Comparison of ENCODE assay signal across 11 mouse cellular contexts in genomic region chr7:129652901-129653460, GRCm38 (mm10).
DNase-seq lines count a peak whose midpoint lies in the region; ATAC-seq lines count a peak whose summit lies in the region.
"Had no signal": no experiment of that assay in that cellular context is flagged by ENCODE, and none has a peak within 500 bp of the region (broad histone marks: within the 10 kb centered on the region; RNA-seq: fewer than 3 reads in every experiment).

No protein-coding gene starts in this region.

- ATAC-seq in forebrain, embryonic 15.5 days (replicated peaks), result no peak
- no peak for ATAC-seq in forebrain, embryonic 16.5 days
- no peak for ATAC-seq in limb, embryonic 12.5 days (ENCODE audit: insufficient number of reproducible peaks, insufficient read depth, low FRiP score, low TSS enrichment, low read depth)
- no peak for ATAC-seq in limb, embryonic 15.5 days (ENCODE audit: insufficient number of reproducible peaks, low FRiP score, low TSS enrichment, low read depth)
- no peak for ATAC-seq in intestine, embryonic 15.5 days
- ATAC-seq: CD4-positive, CD25-positive, alpha-beta regulatory T cell, adult 4 months had no signal

- no peak overlapping the region for H3K4me3 ChIP-seq in forebrain, embryonic 15.5 days
- no peak overlapping the region for H3K4me3 ChIP-seq in forebrain, embryonic 16.5 days (replicated peaks; ENCODE audit: low read length)
- no peak overlapping the region for H3K4me3 ChIP-seq in limb, embryonic 12.5 days (replicated peaks)
- no peak overlapping the region for H3K4me3 ChIP-seq in limb, embryonic 10.5 days
- H3K4me3 ChIP-seq in limb, embryonic 15.5 days, result no peak overlapping the region
- no peak overlapping the region for H3K4me3 ChIP-seq in intestine, embryonic 15.5 days (replicated peaks)
- H3K4me3 ChIP-seq: hindbrain, embryonic 10.5 days; midbrain, embryonic 13.5 days had no signal

- no peaks in the 10 kb centered on the region for H3K9me3 ChIP-seq in forebrain, embryonic 15.5 days
- no peaks in the 10 kb centered on the region for H3K9me3 ChIP-seq in forebrain, embryonic 16.5 days (ENCODE audit: control insufficient read depth, low read length)
- no peaks in the 10 kb centered on the region for H3K9me3 ChIP-seq in limb, embryonic 12.5 days
- no peaks in the 10 kb centered on the region for H3K9me3 ChIP-seq in limb, embryonic 10.5 days (replicated peaks)
- no peaks in the 10 kb centered on the region for H3K9me3 ChIP-seq in limb, embryonic 15.5 days
- H3K9me3 ChIP-seq in intestine, embryonic 15.5 days, result no peaks in the 10 kb centered on the region
- H3K9me3 ChIP-seq: hindbrain, embryonic 10.5 days; midbrain, embryonic 13.5 days had no signal

- H3K4me1 ChIP-seq in forebrain, embryonic 15.5 days, result peaks cover 55% of the 10 kb centered on the region
- H3K4me1 ChIP-seq in forebrain, embryonic 16.5 days (replicated peaks; ENCODE audit: control insufficient read depth, insufficient read depth, low read length), result peaks cover 54% of the 10 kb centered on the region
- H3K4me1 ChIP-seq in limb, embryonic 12.5 days (replicated peaks), result peaks cover 51% of the 10 kb centered on the region
- H3K4me1 ChIP-seq in limb, embryonic 10.5 days, result peaks cover 41% of the 10 kb centered on the region
- H3K4me1 ChIP-seq in limb, embryonic 15.5 days, result peaks cover 45% of the 10 kb centered on the region
- H3K4me1 ChIP-seq in intestine, embryonic 15.5 days (replicated peaks), result peaks cover 8% of the 10 kb centered on the region

- H3K36me3 ChIP-seq in forebrain, embryonic 15.5 days, result no peaks in the 10 kb centered on the region
- H3K36me3 ChIP-seq in forebrain, embryonic 16.5 days (ENCODE audit: control insufficient read depth, insufficient read depth), result no peaks in the 10 kb centered on the region
- H3K36me3 ChIP-seq in limb, embryonic 12.5 days, result no peaks in the 10 kb centered on the region
- H3K36me3 ChIP-seq in limb, embryonic 10.5 days, result no peaks in the 10 kb centered on the region
- no peaks in the 10 kb centered on the region for H3K36me3 ChIP-seq in limb, embryonic 15.5 days
- H3K36me3 ChIP-seq in intestine, embryonic 15.5 days, result no peaks in the 10 kb centered on the region
- H3K36me3 ChIP-seq: hindbrain, embryonic 10.5 days; midbrain, embryonic 13.5 days had no signal

- H3K27ac ChIP-seq in forebrain, embryonic 15.5 days (replicated peaks), result 0 out of 2 replicates have a peak overlapping the region, but pooled peaks have one; percentile 21
- no peak overlapping the region for H3K27ac ChIP-seq in forebrain, embryonic 16.5 days (ENCODE audit: low read length)
- H3K27ac ChIP-seq in limb, embryonic 12.5 days, result no peak overlapping the region
- H3K27ac ChIP-seq in limb, embryonic 10.5 days, result no peak overlapping the region
- peak overlapping the region; percentile 38; the same call in 1 of the 2 replicates for H3K27ac ChIP-seq in limb, embryonic 15.5 days
- H3K27ac ChIP-seq in intestine, embryonic 15.5 days, result no peak overlapping the region
- H3K27ac ChIP-seq: hindbrain, embryonic 10.5 days; midbrain, embryonic 13.5 days had no signal

- H3K27me3 ChIP-seq in forebrain, embryonic 15.5 days, result no peaks in the 10 kb centered on the region
- no peaks in the 10 kb centered on the region; the same call in 1 of the 2 replicates for H3K27me3 ChIP-seq in forebrain, embryonic 16.5 days (replicated peaks; ENCODE audit: control insufficient read depth, insufficient read depth, low read length)
- peaks cover 47% of the 10 kb centered on the region for H3K27me3 ChIP-seq in limb, embryonic 12.5 days
- peaks cover 88% of the 10 kb centered on the region for H3K27me3 ChIP-seq in limb, embryonic 10.5 days (ENCODE audit: low read depth, poor library complexity, severe bottlenecking)
- 0 out of 2 replicates have a peak, but pooled peaks cover 4% of the 10 kb centered on the region for H3K27me3 ChIP-seq in limb, embryonic 15.5 days
- H3K27me3 ChIP-seq in intestine, embryonic 15.5 days (replicated peaks), result no peaks in the 10 kb centered on the region

- no peak overlapping the region for H3K9ac ChIP-seq in forebrain, embryonic 15.5 days (replicated peaks)
- H3K9ac ChIP-seq in forebrain, embryonic 16.5 days (replicated peaks; ENCODE audit: low read depth, low read length), result no peak overlapping the region
- H3K9ac ChIP-seq in limb, embryonic 12.5 days (replicated peaks), result no peak overlapping the region
- no peak overlapping the region for H3K9ac ChIP-seq in limb, embryonic 15.5 days
- no peak overlapping the region for H3K9ac ChIP-seq in intestine, embryonic 15.5 days
- H3K9ac ChIP-seq: midbrain, embryonic 13.5 days had no signal

- no peak overlapping the region for H3K4me2 ChIP-seq in forebrain, embryonic 15.5 days (replicated peaks)
- H3K4me2 ChIP-seq in forebrain, embryonic 16.5 days (ENCODE audit: low read length), result no peak overlapping the region
- H3K4me2 ChIP-seq in limb, embryonic 12.5 days, result 0 out of 2 replicates have a peak overlapping the region, but pooled peaks have one; percentile 10
- H3K4me2 ChIP-seq in limb, embryonic 15.5 days, result no peak overlapping the region
- H3K4me2 ChIP-seq in intestine, embryonic 15.5 days (replicated peaks), result no peak overlapping the region
- H3K4me2 ChIP-seq: midbrain, embryonic 13.5 days had no signal

- DNase-seq in limb, embryonic 10.5 days (ENCODE audit: low spot score), result no peak
- DNase-seq in brain, adult 2 months (ENCODE audit: low read depth, low spot score), result peak; percentile 60
- DNase-seq in natural killer cell, adult 2 months (ENCODE audit: low spot score in 2 of 2), result no peak

- 19% methylated on average over 9 of the region's 9 CpGs for WGBS in forebrain, embryonic 15.5 days
- 18% methylated on average over 9 of the region's 9 CpGs for WGBS in forebrain, embryonic 16.5 days
- WGBS in limb, embryonic 12.5 days, result 48% methylated on average over 9 of the region's 9 CpGs
- WGBS in limb, embryonic 10.5 days, result 63% methylated on average over 9 of the region's 9 CpGs
- 39% methylated on average over 8 of the region's 9 CpGs for WGBS in limb, embryonic 15.5 days
- WGBS in intestine, embryonic 15.5 days, result 58% methylated on average over 9 of the region's 9 CpGs

Comparison
In these comparisons a context has a peak if more than half of its experiments do, and no peak if none do; other contexts are left out.
1. H3K27ac ChIP-seq: peak in forebrain, embryonic 15.5 days (single experiment) and limb, embryonic 15.5 days (single experiment); none in forebrain, embryonic 16.5 days (single experiment), limb, embryonic 12.5 days (single experiment), limb, embryonic 10.5 days (single experiment) and intestine, embryonic 15.5 days (single experiment).